Mouse (Mus musculus): ENCODE results near the gene Pcgf6.
A peak's percentile ranks its signal among the peaks of the same experiment; 100 is the strongest.
"Not testable (repeated sequence)": the region's sequence is repeated elsewhere in the genome, so short reads cannot be mapped to it uniquely, and the experiment has no call there.

Gene Pcgf6

DNA sequence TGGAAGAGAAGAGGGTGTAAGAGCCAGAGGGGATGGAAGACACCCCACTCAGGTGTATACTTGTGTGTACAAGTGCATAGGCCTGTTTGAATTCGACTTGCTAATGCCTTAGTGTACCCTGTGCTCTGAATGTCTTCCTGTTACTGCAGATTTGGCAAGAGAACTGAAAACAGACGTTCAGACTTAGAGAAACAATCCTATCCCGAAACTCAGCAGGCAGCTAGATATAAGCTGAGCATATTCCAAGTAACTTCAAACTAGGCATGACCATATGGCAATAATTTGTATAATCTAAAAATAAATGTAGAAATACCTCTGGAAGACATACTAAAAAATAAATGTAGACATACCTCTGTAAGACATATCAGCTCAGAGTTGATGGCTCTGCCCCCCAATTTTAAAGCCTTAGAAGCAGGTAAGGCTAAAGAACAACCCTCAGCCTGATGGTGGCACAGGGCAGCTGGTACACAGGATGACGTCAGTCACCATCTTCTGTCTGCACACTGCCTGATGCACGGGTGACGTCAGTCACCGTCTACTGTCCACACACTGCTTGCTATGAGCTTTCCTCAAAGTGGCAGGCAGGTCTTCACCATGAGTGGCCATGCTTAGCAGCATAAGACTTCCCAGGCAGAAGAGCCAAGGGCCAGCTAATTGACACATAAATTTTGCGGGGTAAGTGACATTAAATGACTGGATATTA lies 52.4 kb downstream of the Pcgf6 start:
- no peak for DNase-seq (ENCODE audit: low spot score in 2 of 2)

DNA sequence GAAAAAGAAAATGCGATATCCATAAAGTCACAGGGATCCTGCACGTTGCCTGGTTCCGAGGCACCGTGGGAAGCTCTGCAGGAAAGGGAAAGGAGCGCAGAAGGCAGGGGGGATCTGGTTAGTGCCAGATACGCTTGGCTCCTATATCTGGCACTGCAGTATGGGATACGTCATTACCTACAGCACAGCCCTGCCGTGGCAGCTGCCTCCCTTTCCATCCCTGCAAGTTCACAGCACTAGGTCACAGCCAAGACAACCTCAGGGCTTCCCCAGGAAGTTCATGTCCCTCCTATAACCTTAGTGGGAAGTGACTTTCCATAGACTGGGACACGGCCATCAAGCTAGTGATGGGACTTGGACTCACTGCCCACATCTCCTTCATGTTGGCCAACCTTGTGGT lies 54.6 kb downstream of the Pcgf6 start:
- no peak for DNase-seq (ENCODE audit: low spot score in 2 of 2)

DNA sequence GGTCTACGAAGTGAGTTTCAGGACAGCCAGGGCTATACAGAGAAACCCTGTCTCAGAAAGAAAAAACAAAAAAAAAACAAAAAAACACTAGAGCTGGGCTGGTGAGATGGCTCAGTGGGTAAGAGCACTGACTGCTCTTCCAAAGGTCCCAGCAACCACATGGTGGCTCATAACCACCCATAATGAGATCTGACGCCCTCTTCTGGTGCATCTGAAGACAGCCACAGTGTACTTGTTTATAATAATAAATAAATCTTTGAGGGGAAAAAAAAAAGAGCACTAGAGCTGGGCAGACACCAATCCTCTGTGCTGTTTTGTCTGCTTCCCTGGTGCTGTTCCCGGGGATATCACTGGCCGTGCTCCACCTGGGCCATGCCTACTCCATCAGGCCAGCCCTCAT lies 58.4 kb downstream of the Pcgf6 start:
- not testable (repeated sequence) for DNase-seq (ENCODE audit: low spot score in 2 of 2)

- DNase-seq (ENCODE audit: low spot score in 2 of 2) = peak in 1 of 2 experiments; percentile 86
Measured at GRCm38 (mm10) chr19:46991145-46991544, 59.6 kb downstream of the Pcgf6 start.

- not testable (repeated sequence) for DNase-seq (ENCODE audit: low spot score in 2 of 2)
Measured at GRCm38 (mm10) chr19:46990625-46991024, 60.1 kb downstream of the Pcgf6 start.

DNA sequence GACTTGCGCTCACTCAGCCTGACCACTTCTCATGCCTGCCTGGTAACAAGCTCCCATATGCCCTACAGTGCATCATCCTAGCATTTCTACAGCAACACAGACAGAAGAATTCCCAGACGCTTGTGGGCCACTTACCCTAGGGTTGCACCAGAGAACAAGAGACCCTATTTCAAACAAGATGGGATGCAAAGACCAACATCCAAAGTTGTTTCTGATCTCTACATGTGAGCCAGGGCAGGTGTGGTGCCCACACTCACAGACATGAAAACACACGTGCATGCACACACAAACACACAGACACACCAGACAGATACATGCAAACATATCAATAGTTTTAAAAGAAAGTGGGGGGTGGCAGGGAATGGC lies 60.6 kb downstream of the Pcgf6 start:
- DNase-seq (ENCODE audit: low spot score in 2 of 2) = no peak

GRCm38 (mm10) chr19:46989479-46990152 lies 61.1 kb downstream of the Pcgf6 start:
- DNase-seq (ENCODE audit: low spot score in 2 of 2) = no peak

DNA sequence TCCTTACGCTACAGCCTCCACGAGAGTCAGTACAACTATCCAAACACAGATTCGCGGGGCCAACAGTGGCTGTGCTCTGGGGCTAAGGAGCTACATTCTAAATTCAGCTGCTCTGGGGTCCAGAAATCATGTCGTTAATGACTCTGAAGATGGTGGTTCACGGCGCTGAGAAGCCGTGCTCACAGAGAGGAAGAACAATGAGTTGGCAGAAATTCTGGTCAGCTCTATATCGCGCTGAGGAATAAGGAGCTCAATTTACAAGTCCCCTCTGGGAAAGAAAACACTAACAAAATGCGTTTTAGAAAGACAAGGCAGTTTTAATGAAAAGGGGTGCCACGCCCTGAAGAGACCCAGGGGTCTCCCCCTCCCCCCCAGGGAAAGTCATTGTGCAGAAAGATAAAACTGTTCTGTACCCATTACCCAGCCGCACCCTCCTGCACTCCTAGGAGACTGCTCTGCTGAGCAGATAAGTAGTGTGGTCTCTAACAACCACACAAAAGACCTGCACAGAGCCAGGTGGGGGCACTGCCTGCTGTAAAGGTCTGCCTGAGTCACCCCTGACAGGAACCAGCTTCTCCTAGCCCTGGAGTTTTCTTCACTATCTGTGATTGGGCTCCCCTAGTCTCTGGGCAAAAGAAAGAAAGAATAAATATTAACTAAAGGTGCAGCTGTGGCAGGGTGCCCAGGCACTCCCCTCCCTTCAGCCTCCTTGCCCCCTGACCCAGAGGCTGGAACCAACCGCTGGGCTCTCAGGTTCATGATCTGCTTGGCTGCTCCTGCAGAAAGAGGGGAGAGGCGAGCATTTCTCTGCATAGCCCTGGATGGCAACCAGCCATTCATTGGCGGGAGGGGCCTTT lies 62.2 kb downstream of the Pcgf6 start:
- DNase-seq (ENCODE audit: low spot score in 2 of 2) = no peak

DNA sequence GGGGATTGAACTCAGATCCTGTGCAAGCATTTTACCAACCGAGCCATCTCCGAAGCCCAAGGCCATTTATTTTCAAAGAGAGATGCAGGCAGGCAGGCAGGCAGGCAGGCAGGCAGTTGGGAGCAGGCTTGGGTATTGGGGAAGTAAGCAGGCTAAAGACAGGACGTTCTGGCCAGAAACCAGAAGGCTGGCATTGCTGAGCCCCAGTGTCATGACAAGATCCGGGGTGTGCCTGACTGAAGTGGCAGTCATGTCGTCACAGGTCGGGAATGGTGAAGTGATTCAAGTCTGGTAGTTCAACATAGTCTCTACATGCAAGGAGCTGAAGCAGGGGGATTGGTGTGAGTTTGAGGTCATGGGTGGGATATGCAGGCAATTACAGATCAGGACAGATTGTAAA lies 63.1 kb downstream of the Pcgf6 start:
- no peak for DNase-seq (ENCODE audit: low spot score in 2 of 2)

DNA sequence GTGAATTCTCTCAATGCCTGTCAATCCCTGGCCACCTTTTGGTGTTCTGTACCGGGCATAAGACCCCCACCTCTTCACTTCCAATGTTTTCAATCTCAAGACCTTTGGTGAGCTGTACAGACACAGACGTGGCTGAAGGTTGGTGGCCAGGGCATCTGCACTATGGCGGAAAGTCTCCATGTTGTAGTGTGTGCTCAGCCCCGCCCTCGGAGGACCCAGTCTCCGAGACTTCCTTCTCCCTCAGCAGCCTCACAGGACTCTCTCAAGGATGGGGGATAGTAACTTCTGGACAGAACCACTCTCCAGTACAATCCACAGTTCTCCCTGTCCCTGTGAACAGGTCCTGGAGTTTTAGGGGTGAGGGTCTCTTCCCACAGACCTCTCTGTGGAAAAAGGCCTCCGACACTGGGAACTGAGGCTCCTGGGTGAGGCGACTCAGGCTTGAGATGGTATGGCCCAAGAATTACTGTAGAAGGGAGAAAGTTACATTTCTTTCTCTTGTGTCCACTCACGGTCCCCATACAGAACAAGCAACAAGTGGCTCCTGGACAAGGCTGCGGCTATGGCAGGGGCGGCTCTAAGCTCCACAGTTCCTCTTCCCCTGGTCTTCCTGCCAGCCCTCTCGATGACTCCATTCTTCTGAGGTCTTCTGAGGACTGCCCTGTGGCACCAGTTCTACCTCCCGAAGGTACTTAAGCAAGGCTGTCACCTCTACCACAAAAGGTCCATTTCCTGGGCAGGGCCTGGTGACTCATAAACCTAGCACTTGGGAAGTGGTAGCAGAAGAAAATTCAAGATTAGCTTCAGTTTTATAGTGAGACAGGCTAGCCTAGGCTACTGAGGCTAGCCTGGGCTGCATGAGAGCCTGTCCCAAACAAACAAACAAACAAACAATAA lies 65.7 kb downstream of the Pcgf6 start:
- DNase-seq (ENCODE audit: low spot score in 2 of 2) = no peak

GRCm38 (mm10) chr19:46983966-46984380 lies 66.7 kb downstream of the Pcgf6 start:
- no peak for DNase-seq (ENCODE audit: low spot score in 2 of 2)

All from right cerebral cortex, postnatal 10 days (tissue).